Mouse (Mus musculus) midbrain, embryonic 15.5 days (tissue): ENCODE measurements around the gene Cep78. TPM values are rescaled to one million over a fixed set of nuclear protein-coding genes. Genes with fewer than 3 reads are reported as not detected.

Source experiments
- ATAC-seq: fragments of 200-750 bp; cut with Nextera tagmentation; replicated peaks from 2 replicates; pipeline ENCODE4 v1.8.0; 2017; ENCODE audit warnings: moderate TSS enrichment
- H3K27ac ChIP-seq: fragments of 300-500 bp; sonication (generic); 2 replicates; pipeline ENCODE4 v1.5.1; 2015; ENCODE audit warnings: mild to moderate bottlenecking, inconsistent platforms
- H3K27me3 ChIP-seq: fragments of 300-500 bp; sonication (generic); replicated peaks from 2 replicates; pipeline ENCODE4 v1.6.1; 2015; ENCODE audit warnings: inconsistent platforms
- H3K36me3 ChIP-seq: fragments of 300-500 bp; sonication (generic); replicated peaks from 2 replicates; pipeline ENCODE4 v1.6.1; 2015; ENCODE audit warnings: inconsistent platforms
- H3K4me1 ChIP-seq: fragments of 300-500 bp; sonication (generic); 2 replicates; pipeline ENCODE4 v1.6.1; 2015; ENCODE audit warnings: inconsistent platforms
- H3K4me2 ChIP-seq: fragments of 300-500 bp; sonication (generic); 2 replicates; pipeline ENCODE4 v1.6.1; 2015; ENCODE audit warnings: inconsistent platforms, mild to moderate bottlenecking, moderate library complexity
- H3K4me3 ChIP-seq: fragments of 300-500 bp; sonication (generic); 2 replicates; pipeline ENCODE4 v1.5.1; 2015; ENCODE audit warnings: mild to moderate bottlenecking, inconsistent platforms
- H3K9ac ChIP-seq: fragments of 300-500 bp; sonication (generic); 2 replicates; pipeline ENCODE4 v1.6.1; 2015; ENCODE audit warnings: mild to moderate bottlenecking, inconsistent platforms
- H3K9me3 ChIP-seq: fragments of 300-500 bp; sonication (generic); 2 replicates; pipeline ENCODE4 v1.6.1; 2016; ENCODE audit warnings: inconsistent platforms
- WGBS: fragments of 180-500 bp; shearing (Covaris S2); methylation state at CpG from one replicate; pipeline ENCODE4 v1.1.7; 2015; ENCODE audit warnings: mixed read lengths; 5-methylcytosine and 5-hydroxymethylcytosine counted together
- polyA plus RNA-seq: library from polyadenylated mRNA; unstranded; fragments of >200 nt; fragmentation: Nextera tagmentation; extraction: Ambion mirVana; gene quantifications from 2 replicates; pipeline ENCODE4 v1.2.1, GENCODE M21; 2015

Gene Cep78
- polyA plus RNA-seq, 1 experiment from 2014 or later: 33.6 TPM

GRCm38 (mm10) chr19:15924181-15924865 lies 60.5 kb downstream of the Cep78 start:
- H3K27ac ChIP-seq: peak overlapping the region; percentile 83
- no peaks in the 10 kb centered on the region for H3K36me3 ChIP-seq
- no peaks in the 10 kb centered on the region for H3K9me3 ChIP-seq
- peak overlapping the region; percentile 98 for H3K4me2 ChIP-seq
- peak overlapping the region; percentile 72 for H3K9ac ChIP-seq
- peak; percentile 79 for ATAC-seq
- H3K27me3 ChIP-seq: 0 out of 2 replicates have a peak, but pooled peaks cover 7% of the 10 kb centered on the region
- H3K4me1 ChIP-seq: peaks cover 18% of the 10 kb centered on the region
- whole genome bisulfite sequencing: under 1% methylated on average over 46 of the region's 46 CpGs
- peak overlapping the region; percentile 86 for H3K4me3 ChIP-seq

GRCm38 (mm10) chr19:15923426-15923825 lies 61.4 kb downstream of the Cep78 start:
- Histone ChIP-seq H3K9me3 (no peaks in the 10 kb centered on the region), H3K4me1 (peaks cover 18% of the 10 kb centered on the region), H3K27me3 (0 out of 2 replicates have a peak, but pooled peaks cover 7% of the 10 kb centered on the region), H3K9ac (no peak overlapping the region), H3K4me2 (peak overlapping the region; percentile 98), H3K27ac (peak overlapping the region; percentile 83), H3K36me3 (no peaks in the 10 kb centered on the region), H3K4me3 (peak overlapping the region; percentile 86)
- no peak for ATAC-seq
- WGBS: 33% methylated on average over 9 of the region's 9 CpGs

GRCm38 (mm10) chr19:15919336-15919735 lies 65.5 kb downstream of the Cep78 start:
- Histone ChIP-seq H3K4me3 (no peak overlapping the region), H3K9me3 (no peaks in the 10 kb centered on the region), H3K27ac (no peak overlapping the region), H3K4me1 (peaks cover 12% of the 10 kb centered on the region), H3K36me3 (no peaks in the 10 kb centered on the region), H3K9ac (no peak overlapping the region), H3K27me3 (no peaks in the 10 kb centered on the region), H3K4me2 (no peak overlapping the region)
- 94% methylated on average over 7 of the region's 7 CpGs for WGBS
- no peak for ATAC-seq

GRCm38 (mm10) chr19:15918111-15918510 lies 66.7 kb downstream of the Cep78 start:
- H3K4me2 ChIP-seq: no peak overlapping the region
- no peaks in the 10 kb centered on the region for H3K36me3 ChIP-seq
- no peak overlapping the region for H3K9ac ChIP-seq
- H3K27me3 ChIP-seq: no peaks in the 10 kb centered on the region
- ATAC-seq: no peak
- 95% methylated on average over 7 of the region's 7 CpGs for WGBS
- no peak overlapping the region for H3K27ac ChIP-seq
- H3K4me1 ChIP-seq: peaks cover under 1% of the 10 kb centered on the region; the same call in 1 of the 2 replicates
- no peaks in the 10 kb centered on the region for H3K9me3 ChIP-seq
- H3K4me3 ChIP-seq: no peak overlapping the region

GRCm38 (mm10) chr19:15913249-15913997 lies 71.4 kb downstream of the Cep78 start:
- Histone ChIP-seq H3K9ac (no peak overlapping the region), H3K4me1 (no peaks in the 10 kb centered on the region), H3K27ac (no peak overlapping the region), H3K4me2 (no peak overlapping the region), H3K36me3 (no peaks in the 10 kb centered on the region), H3K9me3 (no peaks in the 10 kb centered on the region), H3K4me3 (no peak overlapping the region), H3K27me3 (no peaks in the 10 kb centered on the region)
- WGBS: 96% methylated on average over 9 of the region's 9 CpGs
- no peak for ATAC-seq

- ATAC-seq: no peak
- no peaks in the 10 kb centered on the region for H3K36me3 ChIP-seq
These were observed 73.3 kb downstream of the Cep78 start for GRCm38 (mm10) chr19:15911441-15911840.

GRCm38 (mm10) chr19:15910987-15911386 lies 73.8 kb downstream of the Cep78 start:
- Histone ChIP-seq H3K4me2 (no peak overlapping the region), H3K36me3 (no peaks in the 10 kb centered on the region), H3K9ac (no peak overlapping the region), H3K27ac (no peak overlapping the region), H3K4me1 (no peaks in the 10 kb centered on the region), H3K9me3 (no peaks in the 10 kb centered on the region), H3K4me3 (no peak overlapping the region), H3K27me3 (no peaks in the 10 kb centered on the region)
- 88% methylated on average over 3 of the region's 3 CpGs for WGBS
- ATAC-seq: no peak

More at GRCm38 (mm10) chr19:15911441-15911840, 73.3 kb downstream of the Cep78 start:
- Histone ChIP-seq H3K27me3 (no peaks in the 10 kb centered on the region), H3K4me1 (no peaks in the 10 kb centered on the region), H3K4me2 (no peak overlapping the region), H3K9me3 (no peaks in the 10 kb centered on the region), H3K27ac (no peak overlapping the region), H3K9ac (no peak overlapping the region), H3K4me3 (no peak overlapping the region)
- 94% methylated on average over 5 of the region's 5 CpGs for WGBS

- no peaks in the 10 kb centered on the region for H3K4me1 ChIP-seq
- WGBS: 88% methylated on average over 1 of the region's 1 CpGs
- H3K27me3 ChIP-seq: no peaks in the 10 kb centered on the region
- H3K4me3 ChIP-seq: no peak overlapping the region
- H3K4me2 ChIP-seq: no peak overlapping the region
- H3K27ac ChIP-seq: no peak overlapping the region
- no peaks in the 10 kb centered on the region for H3K36me3 ChIP-seq
- H3K9ac ChIP-seq: no peak overlapping the region
- ATAC-seq: no peak
- no peaks in the 10 kb centered on the region for H3K9me3 ChIP-seq
These were observed 74.3 kb downstream of the Cep78 start for GRCm38 (mm10) chr19:15910488-15910887.

GRCm38 (mm10) chr19:15908016-15908415 lies 76.8 kb downstream of the Cep78 start:
- ATAC-seq: no peak
- H3K4me2 ChIP-seq: no peak overlapping the region
- H3K27ac ChIP-seq: no peak overlapping the region
- H3K9ac ChIP-seq: no peak overlapping the region
- H3K27me3 ChIP-seq: no peaks in the 10 kb centered on the region
- H3K4me3 ChIP-seq: no peak overlapping the region
- 92% methylated on average over 5 of the region's 5 CpGs for WGBS
- H3K9me3 ChIP-seq: no peaks in the 10 kb centered on the region
- no peaks in the 10 kb centered on the region for H3K36me3 ChIP-seq
- peaks cover 7% of the 10 kb centered on the region; the same call in 1 of the 2 replicates for H3K4me1 ChIP-seq

Other genes with a start within 250 kb of the Cep78 start
- 81.5 and 95.9 TPM in 2 replicates for gene Psat1, start 37.7 kb downstream of the Cep78 start, polyA plus RNA-seq
- gene Gnaq, start 147.8 kb upstream of the Cep78 start, polyA plus RNA-seq: 105 and 109 TPM in 2 replicates